Mouse (Mus musculus) limb, embryonic 10.5 days (tissue): Measurements from ENCODE around the gene Pde8b. TPM values are rescaled to one million over a fixed set of nuclear protein-coding genes. Genes with fewer than 3 reads are reported as not detected.
A peak's percentile ranks its signal among the peaks of the same experiment; 100 is the strongest.

Experiments used
- DNase-seq: peaks from one replicate; pipeline ENCODE4 v3.0.0-alpha.2; 2017; ENCODE audit warnings: low spot score
- H3K27ac ChIP-seq: fragments of 300-500 bp; sonication (generic); 2 replicates; pipeline ENCODE4 v1.5.1; 2016; ENCODE audit warnings: mild to moderate bottlenecking
- H3K27me3 ChIP-seq: fragments of 300-500 bp; sonication (generic); 2 replicates; pipeline ENCODE4 v1.6.1; 2016; ENCODE audit warnings: low read depth, mild to moderate bottlenecking; ENCODE audit not compliant: poor library complexity, severe bottlenecking
- H3K36me3 ChIP-seq: fragments of 300-500 bp; sonication (generic); 2 replicates; pipeline ENCODE4 v1.6.1; 2016; ENCODE audit warnings: mild to moderate bottlenecking, moderate library complexity
- H3K4me1 ChIP-seq: fragments of 300-500 bp; sonication (generic); 2 replicates; pipeline ENCODE4 v1.6.1; 2016
- H3K4me3 ChIP-seq: fragments of 300-500 bp; sonication (generic); 2 replicates; pipeline ENCODE4 v1.5.1; 2016; ENCODE audit warnings: mild to moderate bottlenecking, moderate library complexity
- H3K9me3 ChIP-seq: fragments of 300-500 bp; sonication (generic); replicated peaks from 2 replicates; pipeline ENCODE4 v1.6.1; 2016; ENCODE audit warnings: mild to moderate bottlenecking
- WGBS: fragments of 180-500 bp; shearing (Covaris S2); methylation state at CpG from one replicate; pipeline ENCODE4 v1.1.7; 2016; 5-methylcytosine and 5-hydroxymethylcytosine counted together
- polyA plus RNA-seq: library from polyadenylated mRNA; unstranded; fragments of >200 nt; fragmentation: Nextera tagmentation; extraction: Ambion mirVana; gene quantifications from 2 replicates; pipeline ENCODE4 v1.2.1, GENCODE M21; 2016

Gene Pde8b
- polyA plus RNA-seq, 1 experiment from 2014 or later = 0.79 TPM

DNA sequence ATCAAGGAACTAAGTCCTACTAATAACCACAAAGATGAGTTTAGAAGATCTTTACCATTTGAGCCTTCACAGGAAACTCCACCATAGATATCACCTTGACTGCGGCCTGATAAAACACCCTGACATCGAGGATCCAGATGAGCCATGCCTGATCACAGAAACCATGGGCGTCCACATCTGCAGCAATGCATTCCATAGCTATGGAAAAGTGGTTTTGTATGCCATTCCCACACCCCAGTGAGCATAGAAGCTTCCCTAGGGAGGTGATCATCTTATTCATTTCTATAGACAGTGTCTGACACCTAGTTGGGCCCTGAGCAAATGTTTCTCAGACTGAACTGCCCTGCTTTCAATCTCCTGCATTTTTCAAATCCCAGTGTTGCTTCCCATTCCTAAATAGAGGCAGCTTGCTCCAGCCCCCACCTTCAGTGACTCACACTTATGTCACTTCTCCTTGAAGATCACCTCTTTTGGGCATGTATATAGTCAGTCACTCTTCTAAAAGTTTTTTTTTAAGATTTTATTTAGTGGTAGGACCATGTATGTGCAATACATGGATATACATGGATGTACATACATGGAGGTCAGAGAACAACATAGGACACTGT, 47.9 kb downstream of the Pde8b start:
- Histone ChIP-seq H3K4me1 (no peaks in the 10 kb centered on the region), H3K27me3 (no peaks in the 10 kb centered on the region), H3K9me3 (no peaks in the 10 kb centered on the region), H3K27ac (no peak overlapping the region), H3K4me3 (no peak overlapping the region), H3K36me3 (no peaks in the 10 kb centered on the region)
- DNase-seq = no peak
- WGBS = 92% methylated on average over 3 of the region's 3 CpGs

DNA sequence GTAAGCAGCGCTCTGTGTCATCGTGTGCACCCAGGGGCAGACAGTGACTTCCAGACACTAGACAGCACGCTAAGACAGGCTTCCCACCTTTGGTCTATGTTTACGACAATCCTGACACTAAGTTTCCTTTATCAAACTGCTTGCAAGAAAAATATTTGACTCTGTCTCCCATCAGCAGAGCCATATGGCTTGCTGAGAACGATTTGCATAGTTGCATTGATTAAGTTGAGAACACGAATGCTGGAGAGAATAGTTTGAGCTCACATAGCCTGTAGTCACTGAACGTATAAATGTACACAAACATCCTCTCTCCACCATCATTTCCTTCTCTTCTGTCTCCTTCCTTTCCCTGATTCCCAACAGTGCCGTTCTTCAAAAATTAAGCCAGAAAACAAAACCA, 49.3 kb downstream of the Pde8b start:
- DNase-seq = no peak
- WGBS = 85% methylated on average over 8 of the region's 8 CpGs
- Histone ChIP-seq H3K4me1 (no peaks in the 10 kb centered on the region), H3K27me3 (no peaks in the 10 kb centered on the region), H3K9me3 (no peaks in the 10 kb centered on the region), H3K27ac (no peak overlapping the region), H3K4me3 (no peak overlapping the region), H3K36me3 (no peaks in the 10 kb centered on the region)

DNA sequence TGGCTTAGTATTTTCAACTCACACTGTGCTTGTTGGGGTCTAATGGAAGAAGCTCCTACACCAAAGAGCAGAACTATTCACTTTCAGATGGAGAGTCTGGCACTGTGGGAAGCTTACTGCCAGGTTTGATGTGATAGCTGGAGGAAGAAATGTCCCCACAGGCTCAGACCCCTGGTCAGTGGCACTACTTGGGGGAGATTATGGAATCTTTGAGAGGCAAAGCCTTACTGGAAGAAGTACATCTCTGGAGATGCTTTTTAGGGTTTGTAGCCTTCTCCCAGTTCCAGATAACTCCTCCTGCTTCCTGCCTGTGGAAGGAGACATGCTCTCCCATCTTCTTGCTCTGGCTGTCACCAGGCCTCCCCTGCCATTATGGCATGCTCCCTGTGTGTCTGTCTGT, 50.1 kb downstream of the Pde8b start:
- Histone ChIP-seq H3K9me3 (no peaks in the 10 kb centered on the region), H3K4me3 (no peak overlapping the region), H3K27me3 (no peaks in the 10 kb centered on the region), H3K4me1 (no peaks in the 10 kb centered on the region), H3K27ac (no peak overlapping the region), H3K36me3 (no peaks in the 10 kb centered on the region)
- DNase-seq = no peak

DNA sequence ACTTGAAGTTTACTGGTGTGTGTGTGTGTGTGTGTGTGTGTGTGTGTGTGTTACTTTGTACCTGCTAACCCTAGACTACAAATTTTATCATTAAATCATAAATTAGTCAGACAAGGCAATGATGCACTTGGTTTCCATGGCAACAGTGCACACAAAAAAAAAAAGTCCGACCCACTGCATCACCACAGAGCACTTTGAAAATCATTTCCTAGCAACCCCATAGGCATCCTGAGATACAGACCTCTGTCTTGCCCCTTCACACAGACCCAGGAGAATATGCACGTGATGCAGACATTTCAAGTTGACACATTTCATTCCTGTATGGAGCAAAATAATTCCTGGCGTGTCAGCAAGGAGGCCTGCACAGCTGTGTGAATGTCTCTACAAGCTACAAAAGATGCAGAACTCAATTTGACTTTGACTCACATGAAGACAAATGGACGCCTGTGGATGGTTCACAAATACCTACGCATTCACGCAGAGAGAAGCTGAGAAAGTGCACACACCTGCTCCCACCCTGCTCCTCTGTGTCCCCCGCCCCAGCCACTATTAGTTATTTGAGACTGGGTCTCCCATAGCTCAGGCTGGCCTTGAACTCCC, 53.9 kb downstream of the Pde8b start:
- 87% methylated on average over 7 of the region's 7 CpGs for WGBS
- no peaks in the 10 kb centered on the region for H3K4me1 ChIP-seq
- H3K36me3 ChIP-seq = no peaks in the 10 kb centered on the region
- no peaks in the 10 kb centered on the region for H3K9me3 ChIP-seq
- H3K27ac ChIP-seq = no peak overlapping the region
- H3K4me3 ChIP-seq = no peak overlapping the region
- DNase-seq = no peak
- no peaks in the 10 kb centered on the region for H3K27me3 ChIP-seq

DNA sequence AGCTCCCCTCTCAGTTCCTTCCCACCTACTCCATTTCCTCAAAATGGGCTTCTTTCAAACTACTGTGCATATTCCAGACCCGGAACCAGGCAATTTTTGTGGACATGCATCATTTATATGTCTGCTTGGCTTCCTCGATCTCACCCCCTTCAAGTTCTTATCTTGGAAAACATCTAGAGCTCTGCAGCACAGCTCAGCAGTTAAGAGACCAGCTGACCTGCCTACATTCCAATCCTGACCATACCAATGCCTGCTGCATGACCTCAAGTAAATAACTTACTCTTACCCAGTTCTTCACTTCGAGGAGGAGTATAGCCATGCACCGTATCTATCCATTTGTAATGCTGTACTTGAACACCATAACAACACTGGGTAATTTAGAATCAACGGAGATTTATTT, 58.2 kb downstream of the Pde8b start:
- 85% methylated on average over 5 of the region's 5 CpGs for WGBS
- Histone ChIP-seq H3K4me1 (no peaks in the 10 kb centered on the region), H3K4me3 (no peak overlapping the region), H3K9me3 (no peaks in the 10 kb centered on the region), H3K27ac (no peak overlapping the region), H3K36me3 (no peaks in the 10 kb centered on the region), H3K27me3 (no peaks in the 10 kb centered on the region)
- no peak for DNase-seq

DNA sequence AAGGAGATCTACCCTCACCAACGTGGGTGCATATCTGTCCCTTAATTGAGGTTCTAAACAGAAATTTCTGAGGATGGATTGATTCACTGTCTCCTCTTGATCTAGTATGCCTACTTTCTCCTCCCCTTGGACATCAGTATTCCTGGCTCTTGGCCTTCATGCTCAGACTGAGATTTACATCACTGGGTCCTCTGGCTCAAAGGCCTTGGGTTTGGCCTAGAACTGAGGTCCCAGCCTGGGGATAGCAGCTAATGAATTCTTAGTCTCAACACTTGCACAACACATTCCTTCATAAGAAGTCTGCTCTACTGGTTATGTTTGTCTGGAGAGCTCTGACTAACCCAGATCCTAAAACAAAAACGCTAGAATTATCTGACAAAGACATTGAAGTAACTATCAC, 61.0 kb downstream of the Pde8b start:
- Histone ChIP-seq H3K4me3 (no peak overlapping the region), H3K27me3 (no peaks in the 10 kb centered on the region), H3K4me1 (no peaks in the 10 kb centered on the region), H3K27ac (no peak overlapping the region), H3K9me3 (no peaks in the 10 kb centered on the region), H3K36me3 (no peaks in the 10 kb centered on the region)
- 89% methylated on average over 2 of the region's 2 CpGs for WGBS
- no peak for DNase-seq

DNA sequence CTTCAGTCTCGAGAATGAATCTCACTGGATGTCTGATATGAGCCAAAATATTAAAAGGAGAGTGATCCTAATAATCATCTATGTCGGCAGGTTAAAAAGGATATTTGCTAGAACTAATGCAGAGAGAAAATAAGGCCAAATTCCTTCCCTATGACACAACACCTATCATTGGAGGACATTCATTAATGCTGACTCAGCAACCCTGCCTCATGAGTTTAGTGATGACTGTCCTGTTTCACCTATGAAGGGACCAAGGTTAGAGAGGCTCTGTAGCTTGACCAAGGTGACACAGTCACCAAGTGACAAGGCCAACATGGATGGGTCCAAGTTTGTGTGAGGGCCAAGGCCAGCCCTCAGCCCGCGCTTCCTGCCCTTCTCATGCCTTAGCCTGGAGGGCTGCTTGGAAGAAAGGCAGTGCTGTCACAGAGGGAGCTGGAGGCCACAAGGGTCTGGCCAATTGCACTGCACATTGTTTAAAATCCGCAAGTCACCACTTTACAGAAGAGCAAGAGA, 62.9 kb downstream of the Pde8b start:
- Histone ChIP-seq H3K4me3 (no peak overlapping the region), H3K27ac (no peak overlapping the region), H3K36me3 (no peaks in the 10 kb centered on the region), H3K27me3 (no peaks in the 10 kb centered on the region), H3K9me3 (no peaks in the 10 kb centered on the region), H3K4me1 (no peaks in the 10 kb centered on the region)
- WGBS = 92% methylated on average over 5 of the region's 5 CpGs
- peak; percentile 24 for DNase-seq

DNA sequence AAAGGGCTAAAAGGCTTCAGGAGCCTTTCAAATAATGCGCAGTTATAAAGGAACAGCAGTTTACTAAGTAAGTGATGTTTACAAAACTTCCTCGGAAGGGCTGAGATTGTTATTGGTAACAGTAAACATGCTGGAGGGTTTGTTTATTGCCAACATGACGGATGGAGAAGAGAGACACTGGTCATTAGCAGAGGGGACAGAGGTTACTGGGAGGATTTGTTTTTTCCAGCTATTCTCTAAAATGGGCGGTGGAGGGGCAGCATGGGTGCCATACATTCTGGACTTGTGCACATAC, 63.4 kb downstream of the Pde8b start:
- Histone ChIP-seq H3K27ac (no peak overlapping the region), H3K4me1 (no peaks in the 10 kb centered on the region), H3K36me3 (no peaks in the 10 kb centered on the region), H3K4me3 (no peak overlapping the region), H3K27me3 (no peaks in the 10 kb centered on the region), H3K9me3 (no peaks in the 10 kb centered on the region)
- peak; percentile 12 for DNase-seq
- 39% methylated on average over 4 of the region's 4 CpGs for WGBS

DNA sequence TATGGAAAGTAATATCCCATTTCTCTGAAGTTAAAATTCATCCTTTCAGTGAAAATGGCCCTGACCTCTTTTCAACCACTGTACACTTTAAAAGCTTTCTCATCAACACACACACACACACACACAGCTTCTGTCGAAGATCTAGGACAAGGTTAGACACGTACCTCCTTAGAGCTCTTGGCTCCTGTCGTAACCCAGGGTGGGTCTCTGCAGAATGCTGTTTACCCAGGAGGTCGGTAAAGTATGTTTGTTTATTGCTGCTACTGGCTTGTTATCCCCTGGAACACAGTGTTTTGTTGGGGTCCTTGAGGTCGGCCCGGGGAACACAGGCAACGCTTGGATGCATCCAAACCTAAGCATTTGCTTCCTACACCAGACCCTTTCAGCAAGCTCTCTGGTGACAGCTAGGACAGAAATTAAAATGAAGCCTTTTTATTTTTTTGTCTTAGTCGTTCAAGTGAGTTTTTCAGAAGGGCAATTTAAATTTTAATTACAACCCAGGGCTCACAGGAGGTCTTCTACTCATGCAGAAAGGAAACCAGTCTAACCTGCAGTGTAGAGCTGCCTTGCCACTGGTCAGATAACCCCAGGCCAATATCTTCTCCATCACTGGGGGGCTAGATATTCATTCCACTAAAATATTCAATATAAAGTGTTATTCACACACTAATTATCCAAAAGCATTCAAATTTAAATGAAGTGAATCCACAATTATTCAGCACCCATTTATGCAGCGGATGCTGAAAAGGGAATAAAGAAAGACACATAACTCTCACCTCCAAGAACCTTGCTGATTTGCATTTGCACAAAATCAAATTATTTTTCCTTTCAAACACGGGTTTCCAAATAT, 64.0 kb downstream of the Pde8b start:
- H3K27me3 ChIP-seq = no peaks in the 10 kb centered on the region
- WGBS = 40% methylated on average over 10 of the region's 10 CpGs
- H3K4me1 ChIP-seq = no peaks in the 10 kb centered on the region
- H3K27ac ChIP-seq = no peak overlapping the region
- no peak overlapping the region for H3K4me3 ChIP-seq
- DNase-seq = no peak
- H3K36me3 ChIP-seq = no peaks in the 10 kb centered on the region
- H3K9me3 ChIP-seq = no peaks in the 10 kb centered on the region

DNA sequence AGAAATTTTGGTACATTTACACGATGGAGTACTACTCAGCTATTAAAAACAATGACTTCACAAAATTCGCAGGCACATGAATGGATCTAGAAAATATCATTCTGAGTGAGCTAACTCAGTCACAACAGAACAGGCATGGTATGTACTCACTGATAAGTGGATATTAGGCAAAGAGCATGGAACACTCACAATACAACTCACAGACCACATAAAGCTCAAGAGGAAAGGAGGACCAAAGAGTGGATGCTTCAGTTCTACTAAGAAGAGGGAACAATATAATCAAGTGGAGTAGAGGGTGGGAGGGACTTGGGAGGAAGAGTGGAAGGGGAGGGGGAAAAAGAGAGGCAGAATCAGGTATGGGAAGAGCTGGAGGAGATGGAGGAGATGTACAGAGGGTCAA, 66.5 kb downstream of the Pde8b start:
- 92% methylated on average over 2 of the region's 2 CpGs for WGBS
- H3K27ac ChIP-seq = no peak overlapping the region

DNA sequence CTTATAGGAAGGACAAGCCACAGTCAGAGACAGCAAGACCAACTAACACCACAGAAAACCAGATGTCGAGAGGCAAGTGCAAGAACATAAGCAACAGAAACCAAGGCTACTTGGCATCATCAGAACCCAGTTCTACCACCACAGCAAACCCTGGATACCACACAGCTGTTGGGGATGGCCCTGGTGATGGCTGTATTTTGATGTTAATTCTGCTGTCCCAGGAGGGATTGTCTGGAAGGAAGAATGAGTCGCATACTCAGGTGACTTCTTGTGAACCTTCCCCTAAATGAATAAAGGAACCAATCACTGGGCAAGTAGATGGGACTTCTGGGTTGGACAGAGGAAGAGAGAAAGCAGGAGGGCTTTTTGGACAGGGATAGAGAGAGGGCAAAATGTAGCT, 69.9 kb downstream of the Pde8b start:
- H3K27ac ChIP-seq = no peak overlapping the region
- H3K4me3 ChIP-seq = no peak overlapping the region
- H3K27me3 ChIP-seq = no peaks in the 10 kb centered on the region
- H3K36me3 ChIP-seq = no peaks in the 10 kb centered on the region
- DNase-seq = no peak
- no peaks in the 10 kb centered on the region for H3K4me1 ChIP-seq
- no peaks in the 10 kb centered on the region for H3K9me3 ChIP-seq
- 92% methylated on average over 2 of the region's 2 CpGs for WGBS

More for the DNA sequence above, 66.5 kb downstream of the Pde8b start:
- Histone ChIP-seq H3K27me3 (no peaks in the 10 kb centered on the region), H3K36me3 (no peaks in the 10 kb centered on the region), H3K4me3 (no peak overlapping the region), H3K4me1 (no peaks in the 10 kb centered on the region), H3K9me3 (no peaks in the 10 kb centered on the region)
- no peak for DNase-seq

DNA sequence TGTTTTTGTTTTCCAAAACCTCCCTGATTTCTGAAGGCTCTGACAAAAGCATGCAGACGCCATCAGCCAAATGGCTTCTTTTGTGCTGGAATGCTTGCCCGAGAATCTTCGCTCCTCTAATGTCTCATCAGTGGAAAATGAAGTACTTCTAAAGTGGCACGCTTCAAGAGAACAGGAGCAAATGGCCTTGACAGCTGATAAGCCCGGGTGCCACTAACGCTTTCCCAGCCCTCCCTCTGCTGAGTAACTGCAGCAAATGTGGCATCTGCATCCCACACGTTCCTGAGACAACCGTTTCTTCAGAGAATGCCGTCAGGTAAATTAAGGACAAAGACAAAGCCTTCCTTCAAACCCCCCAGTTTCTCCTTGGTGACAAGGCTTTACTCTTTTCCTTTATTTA, 72.8 kb downstream of the Pde8b start:
- Histone ChIP-seq H3K4me3 (no peak overlapping the region), H3K4me1 (no peaks in the 10 kb centered on the region), H3K36me3 (no peaks in the 10 kb centered on the region), H3K9me3 (no peaks in the 10 kb centered on the region), H3K27me3 (no peaks in the 10 kb centered on the region), H3K27ac (no peak overlapping the region)
- no peak for DNase-seq
- WGBS = 21% methylated on average over 9 of the region's 9 CpGs

DNA sequence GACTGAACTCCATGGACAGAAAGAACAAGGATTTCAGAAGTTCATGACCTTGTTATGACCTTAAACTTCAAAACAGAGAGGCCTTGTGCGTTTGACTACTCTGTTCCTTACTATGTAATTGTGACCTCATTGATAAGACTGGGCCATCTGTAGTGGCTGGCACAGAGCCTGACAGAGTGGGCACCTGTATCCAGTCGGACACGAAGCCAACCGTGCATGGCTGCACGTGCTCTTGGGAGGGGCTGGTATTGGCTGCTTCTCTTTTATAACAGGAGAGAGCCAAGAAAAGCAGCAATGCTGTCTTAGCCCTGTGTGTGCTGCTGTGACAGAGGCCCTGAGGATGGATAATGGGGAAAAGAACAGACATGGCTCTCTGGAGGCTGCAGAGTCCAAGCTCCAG, 73.7 kb downstream of the Pde8b start:
- Histone ChIP-seq H3K9me3 (no peaks in the 10 kb centered on the region), H3K27ac (no peak overlapping the region), H3K4me3 (no peak overlapping the region), H3K36me3 (no peaks in the 10 kb centered on the region), H3K27me3 (no peaks in the 10 kb centered on the region), H3K4me1 (no peaks in the 10 kb centered on the region)
- DNase-seq = no peak
- WGBS = 87% methylated on average over 5 of the region's 5 CpGs
